Mouse (Mus musculus): ENCODE measurements around the gene Igfbp2.

GRCm38 (mm10) chr1:72875708-72876107, 51.4 kb downstream of the Igfbp2 start:
- no peak for TF ChIP-seq EP300 (IDR thresholded peaks at IDR 0.05)
- no peak for TF ChIP-seq CTCF (IDR thresholded peaks at IDR 0.05)

All from lung, postnatal 0 days (tissue).